Mouse (Mus musculus): ENCODE data around the gene Scn8a. TPM values are rescaled to one million over a fixed set of nuclear protein-coding genes. Genes with fewer than 3 reads are reported as not detected.

Gene Scn8a
- total and polyA plus RNA-seq, 2 experiments from 2014 or later: 22.4 to 37.7 TPM

GRCm38 (mm10) chr15:100909734-100910163, 40.1 kb downstream of the Scn8a start:
- DNase-seq (ENCODE audit: low spot score) (peak; percentile 89), ATAC-seq (ENCODE audit: low FRiP score) (peak; percentile 67)
- Histone ChIP-seq H3K36me3 (ENCODE audit: insufficient read depth, low read length) (no peaks in the 10 kb centered on the region), H3K27ac (ENCODE audit: low read depth, low read length) (peak overlapping the region; percentile 38), H3K9me3 (ENCODE audit: low read length) (no peaks in the 10 kb centered on the region), H3K27me3 (ENCODE audit: insufficient read depth, low read length) (peaks cover 3% of the 10 kb centered on the region; the same call in 1 of the 2 replicates), H3K4me1 (ENCODE audit: insufficient read depth, low read length) (peaks cover 3% of the 10 kb centered on the region; the same call in 1 of the 2 replicates), H3K4me2 (ENCODE audit: low read depth, low read length, poor library complexity, severe bottlenecking) (no peak overlapping the region), H3K4me3 (ENCODE audit: low read depth, low read length) (no peak overlapping the region), H3K9ac (replicated peaks; ENCODE audit: low read length, poor library complexity, severe bottlenecking) (no peak overlapping the region)
- 12% methylated on average over 3 of the region's 3 CpGs for WGBS
- no peak for TF ChIP-seq CTCF (IDR thresholded peaks at IDR 0.05)

GRCm38 (mm10) chr15:100910381-100910841, 40.8 kb downstream of the Scn8a start:
- Histone ChIP-seq H3K27me3 (ENCODE audit: insufficient read depth, low read length) (peaks cover 3% of the 10 kb centered on the region; the same call in 1 of the 2 replicates), H3K9ac (replicated peaks; ENCODE audit: low read length, poor library complexity, severe bottlenecking) (no peak overlapping the region), H3K9me3 (ENCODE audit: low read length) (no peaks in the 10 kb centered on the region), H3K27ac (ENCODE audit: low read depth, low read length) (peak overlapping the region; percentile 38; the same call in 1 of the 2 replicates), H3K36me3 (ENCODE audit: insufficient read depth, low read length) (no peaks in the 10 kb centered on the region), H3K4me3 (ENCODE audit: low read depth, low read length) (no peak overlapping the region), H3K4me1 (ENCODE audit: insufficient read depth, low read length) (peaks cover 3% of the 10 kb centered on the region), H3K4me2 (ENCODE audit: low read depth, low read length, poor library complexity, severe bottlenecking) (no peak overlapping the region)
- ATAC-seq (ENCODE audit: low FRiP score) (0 out of 2 replicates have a peak, but pooled peaks have one; percentile 47), DNase-seq (ENCODE audit: low spot score) (peak; percentile 63)
- 24% methylated on average over 10 of the region's 10 CpGs for WGBS
- no peak for TF ChIP-seq CTCF (IDR thresholded peaks at IDR 0.05)

- H3K9me3 ChIP-seq (ENCODE audit: low read length): no peaks in the 10 kb centered on the region
- no peak overlapping the region for H3K4me3 ChIP-seq (ENCODE audit: low read depth, low read length)
- H3K4me2 ChIP-seq (ENCODE audit: low read depth, low read length, poor library complexity, severe bottlenecking): no peak overlapping the region
- peaks cover 3% of the 10 kb centered on the region; the same call in 1 of the 2 replicates for H3K27me3 ChIP-seq (ENCODE audit: insufficient read depth, low read length)
- TF ChIP-seq CTCF (IDR thresholded peaks at IDR 0.05): no peak
- no peak overlapping the region for H3K27ac ChIP-seq (ENCODE audit: low read depth, low read length)
- DNase-seq (ENCODE audit: low spot score) (no peak), ATAC-seq (ENCODE audit: low FRiP score) (no peak)
- H3K9ac ChIP-seq (replicated peaks; ENCODE audit: low read length, poor library complexity, severe bottlenecking): no peak overlapping the region
- no peaks in the 10 kb centered on the region for H3K36me3 ChIP-seq (ENCODE audit: insufficient read depth, low read length)
- H3K4me1 ChIP-seq (ENCODE audit: insufficient read depth, low read length): peaks cover 3% of the 10 kb centered on the region
- WGBS: 89% methylated on average over 3 of the region's 3 CpGs
Observed at GRCm38 (mm10) chr15:100912676-100913266, 43.1 kb downstream of the Scn8a start.

- peaks cover 3% of the 10 kb centered on the region; the same call in 1 of the 2 replicates for H3K27me3 ChIP-seq (ENCODE audit: insufficient read depth, low read length)
- TF ChIP-seq CTCF (IDR thresholded peaks at IDR 0.05): peak; percentile 68
- peak overlapping the region; percentile 26 for H3K9ac ChIP-seq (replicated peaks; ENCODE audit: low read length, poor library complexity, severe bottlenecking)
- WGBS: 6% methylated on average over 24 of the region's 24 CpGs
- no peaks in the 10 kb centered on the region for H3K9me3 ChIP-seq (ENCODE audit: low read length)
- peaks cover 5% of the 10 kb centered on the region for H3K4me1 ChIP-seq (ENCODE audit: insufficient read depth, low read length)
- DNase-seq (ENCODE audit: low spot score) (peak; percentile 55), ATAC-seq (ENCODE audit: low FRiP score) (no peak)
- peak overlapping the region; percentile 55 for H3K4me2 ChIP-seq (ENCODE audit: low read depth, low read length, poor library complexity, severe bottlenecking)
- H3K36me3 ChIP-seq (ENCODE audit: insufficient read depth, low read length): no peaks in the 10 kb centered on the region
- H3K27ac ChIP-seq (ENCODE audit: low read depth, low read length): no peak overlapping the region
- peak overlapping the region; percentile 28 for H3K4me3 ChIP-seq (ENCODE audit: low read depth, low read length)
Observed at GRCm38 (mm10) chr15:100914734-100915242, 45.1 kb downstream of the Scn8a start.

- no peak for ATAC-seq (ENCODE audit: low FRiP score)
- 0 out of 2 replicates have a peak overlapping the region, but pooled peaks have one; percentile 26 for H3K27ac ChIP-seq (ENCODE audit: low read depth, low read length)
- no peak for DNase-seq (ENCODE audit: low spot score)
- TF ChIP-seq CTCF (IDR thresholded peaks at IDR 0.05): no peak
- no peaks in the 10 kb centered on the region for H3K9me3 ChIP-seq (ENCODE audit: low read length)
- no peak overlapping the region for H3K4me2 ChIP-seq (ENCODE audit: low read depth, low read length, poor library complexity, severe bottlenecking)
- no peaks in the 10 kb centered on the region for H3K36me3 ChIP-seq (ENCODE audit: insufficient read depth, low read length)
- peaks cover 3% of the 10 kb centered on the region; the same call in 1 of the 2 replicates for H3K27me3 ChIP-seq (ENCODE audit: insufficient read depth, low read length)
- no peak overlapping the region for H3K4me3 ChIP-seq (ENCODE audit: low read depth, low read length)
- no peak overlapping the region for H3K9ac ChIP-seq (replicated peaks; ENCODE audit: low read length, poor library complexity, severe bottlenecking)
- peaks cover 3% of the 10 kb centered on the region for H3K4me1 ChIP-seq (ENCODE audit: insufficient read depth, low read length)
- WGBS: 62% methylated on average over 4 of the region's 4 CpGs
Observed at GRCm38 (mm10) chr15:100918046-100918445, 48.4 kb downstream of the Scn8a start.

GRCm38 (mm10) chr15:100922210-100922609, 52.6 kb downstream of the Scn8a start:
- no peaks in the 10 kb centered on the region for H3K9me3 ChIP-seq (ENCODE audit: low read length)
- TF ChIP-seq CTCF (IDR thresholded peaks at IDR 0.05): no peak

More at GRCm38 (mm10) chr15:100922210-100922609, 52.6 kb downstream of the Scn8a start:
- DNase-seq (ENCODE audit: low spot score) (no peak), ATAC-seq (ENCODE audit: low FRiP score) (no peak)
- Histone ChIP-seq H3K27me3 (ENCODE audit: insufficient read depth, low read length) (no peaks in the 10 kb centered on the region), H3K4me3 (ENCODE audit: low read depth, low read length) (no peak overlapping the region), H3K36me3 (ENCODE audit: insufficient read depth, low read length) (no peaks in the 10 kb centered on the region), H3K27ac (ENCODE audit: low read depth, low read length) (no peak overlapping the region), H3K4me1 (ENCODE audit: insufficient read depth, low read length) (peaks cover 3% of the 10 kb centered on the region; the same call in 1 of the 2 replicates), H3K9ac (replicated peaks; ENCODE audit: low read length, poor library complexity, severe bottlenecking) (no peak overlapping the region), H3K4me2 (ENCODE audit: low read depth, low read length, poor library complexity, severe bottlenecking) (no peak overlapping the region)
- WGBS: 95% methylated on average over 11 of the region's 11 CpGs

Data from midbrain, postnatal 0 days (tissue).